Mouse (Mus musculus) embryonic facial prominence, embryonic 15.5 days (tissue): ENCODE measurements at regions not wholly inside any gene's neighbourhood (a gene's known extent, or its start where the extent isn't known, plus 50 kb on each side); places are given as distances from the start of the nearest gene placed in this dataset.
A peak's percentile ranks its signal among the peaks of the same experiment; 100 is the strongest.

Source experiments
- ATAC-seq: fragments of 200-750 bp; cut with Nextera tagmentation; 2 replicates; pipeline ENCODE4 v1.8.0; 2017; ENCODE audit warnings: low read depth, moderate TSS enrichment; ENCODE audit not compliant: insufficient number of reproducible peaks, low FRiP score, low TSS enrichment
- H3K27ac ChIP-seq: fragments of 300-500 bp; sonication (generic); replicated peaks from 2 replicates; pipeline ENCODE4 v1.5.1; 2015; ENCODE audit warnings: mild to moderate bottlenecking, inconsistent platforms
- H3K27me3 ChIP-seq: fragments of 300-500 bp; sonication (generic); 2 replicates; pipeline ENCODE4 v1.6.1; 2015; ENCODE audit warnings: inconsistent platforms
- H3K36me3 ChIP-seq: fragments of 300-500 bp; sonication (generic); 2 replicates; pipeline ENCODE4 v1.6.1; 2015; ENCODE audit warnings: mild to moderate bottlenecking, inconsistent platforms
- H3K4me1 ChIP-seq: fragments of 300-500 bp; sonication (generic); 2 replicates; pipeline ENCODE4 v1.6.1; 2015; ENCODE audit warnings: inconsistent platforms
- H3K4me2 ChIP-seq: fragments of 300-500 bp; sonication (generic); replicated peaks from 2 replicates; pipeline ENCODE4 v1.6.1; 2015; ENCODE audit warnings: mild to moderate bottlenecking, inconsistent platforms
- H3K4me3 ChIP-seq: fragments of 300-500 bp; sonication (generic); replicated peaks from 2 replicates; pipeline ENCODE4 v1.5.1; 2015; ENCODE audit warnings: mild to moderate bottlenecking, inconsistent platforms
- H3K9ac ChIP-seq: fragments of 300-500 bp; sonication (generic); 2 replicates; pipeline ENCODE4 v1.6.1; 2015; ENCODE audit warnings: inconsistent platforms
- H3K9me3 ChIP-seq: fragments of 300-500 bp; sonication (generic); replicated peaks from 2 replicates; pipeline ENCODE4 v1.6.1; 2016; ENCODE audit warnings: inconsistent platforms
- whole genome bisulfite sequencing: fragments of 180-500 bp; shearing (Covaris S2); methylation state at CpG from one replicate; pipeline ENCODE4 v1.1.7; 2015; 5-methylcytosine and 5-hydroxymethylcytosine counted together

- Histone ChIP-seq H3K27me3 (peaks cover 9% of the 10 kb centered on the region; the same call in 1 of the 2 replicates), H3K36me3 (no peaks in the 10 kb centered on the region), H3K4me3 (no peak overlapping the region), H3K27ac (no peak overlapping the region), H3K9me3 (no peaks in the 10 kb centered on the region), H3K4me2 (no peak overlapping the region), H3K4me1 (peaks cover 14% of the 10 kb centered on the region; the same call in 1 of the 2 replicates), H3K9ac (no peak overlapping the region)
- ATAC-seq = no peak
- 67% methylated on average over 3 of the region's 3 CpGs for WGBS
Measured at GRCm38 (mm10) chr6:117255399-117256098, 87.2 kb downstream of the Cxcl12 start.

GRCm38 (mm10) chr6:117256099-117256471 is 87.8 kb downstream of the Cxcl12 start:
- H3K4me1 ChIP-seq = peaks cover 14% of the 10 kb centered on the region; the same call in 1 of the 2 replicates
- no peaks in the 10 kb centered on the region for H3K36me3 ChIP-seq
- no peaks in the 10 kb centered on the region for H3K9me3 ChIP-seq
- ATAC-seq = no peak
- H3K27me3 ChIP-seq = peaks cover 9% of the 10 kb centered on the region; the same call in 1 of the 2 replicates
- H3K9ac ChIP-seq = no peak overlapping the region
- H3K4me3 ChIP-seq = no peak overlapping the region
- no peak overlapping the region for H3K27ac ChIP-seq
- no peak overlapping the region for H3K4me2 ChIP-seq
- WGBS = 78% methylated on average over 2 of the region's 2 CpGs

GRCm38 (mm10) chr6:117257591-117257990 is 89.3 kb downstream of the Cxcl12 start:
- no peak overlapping the region for H3K9ac ChIP-seq
- no peaks in the 10 kb centered on the region for H3K36me3 ChIP-seq
- H3K4me1 ChIP-seq = peaks cover 14% of the 10 kb centered on the region; the same call in 1 of the 2 replicates
- no peak overlapping the region for H3K4me3 ChIP-seq
- no peak overlapping the region for H3K27ac ChIP-seq
- WGBS = 94% methylated on average over 4 of the region's 4 CpGs
- no peak for ATAC-seq
- peaks cover 4% of the 10 kb centered on the region; the same call in 1 of the 2 replicates for H3K27me3 ChIP-seq
- H3K4me2 ChIP-seq = no peak overlapping the region
- H3K9me3 ChIP-seq = no peaks in the 10 kb centered on the region

GRCm38 (mm10) chr6:117267906-117268305 is 99.6 kb downstream of the Cxcl12 start:
- no peak overlapping the region for H3K4me2 ChIP-seq
- ATAC-seq = no peak

GRCm38 (mm10) chr6:117268376-117268775 is 100.0 kb downstream of the Cxcl12 start:
- H3K9ac ChIP-seq = no peak overlapping the region
- 81% methylated on average over 2 of the region's 2 CpGs for WGBS
- H3K4me1 ChIP-seq = peaks cover 21% of the 10 kb centered on the region
- H3K36me3 ChIP-seq = no peaks in the 10 kb centered on the region
- no peaks in the 10 kb centered on the region for H3K27me3 ChIP-seq
- H3K27ac ChIP-seq = no peak overlapping the region
- ATAC-seq = no peak
- no peaks in the 10 kb centered on the region for H3K9me3 ChIP-seq
- H3K4me3 ChIP-seq = no peak overlapping the region
- H3K4me2 ChIP-seq = no peak overlapping the region

More at GRCm38 (mm10) chr6:117267906-117268305, 99.6 kb downstream of the Cxcl12 start:
- Histone ChIP-seq H3K27me3 (no peaks in the 10 kb centered on the region), H3K4me3 (no peak overlapping the region), H3K27ac (no peak overlapping the region), H3K9ac (no peak overlapping the region), H3K9me3 (no peaks in the 10 kb centered on the region), H3K36me3 (no peaks in the 10 kb centered on the region), H3K4me1 (peaks cover 21% of the 10 kb centered on the region)
- WGBS = 76% methylated on average over 1 of the region's 1 CpGs

DNA sequence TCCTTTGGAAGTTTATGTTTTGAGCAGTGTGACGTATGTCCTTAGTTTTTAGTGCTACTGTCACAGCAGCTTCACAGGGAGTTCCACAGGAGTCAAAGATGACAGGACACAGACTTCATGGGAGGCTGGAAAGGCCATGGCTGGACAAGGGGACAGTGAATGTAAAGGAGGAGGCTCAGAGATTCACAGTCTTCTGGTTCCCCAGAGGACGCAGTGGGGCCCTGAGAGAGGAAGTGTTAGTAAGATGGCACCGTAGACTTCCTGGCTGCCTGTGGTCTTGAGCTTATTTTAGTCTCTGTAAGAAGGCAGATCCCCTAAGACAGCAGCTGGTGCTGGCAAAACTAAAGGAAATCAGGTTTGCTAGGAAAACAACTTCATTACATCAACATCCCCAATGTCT is 101.9 kb downstream of the Cxcl12 start:
- H3K4me2 ChIP-seq = no peak overlapping the region
- no peak overlapping the region for H3K4me3 ChIP-seq
- no peak overlapping the region for H3K27ac ChIP-seq
- H3K9ac ChIP-seq = no peak overlapping the region
- H3K27me3 ChIP-seq = 0 out of 2 replicates have a peak, but pooled peaks cover 8% of the 10 kb centered on the region
- ATAC-seq = no peak
- H3K9me3 ChIP-seq = no peaks in the 10 kb centered on the region
- WGBS = 77% methylated on average over 3 of the region's 3 CpGs
- peaks cover 21% of the 10 kb centered on the region for H3K4me1 ChIP-seq
- H3K36me3 ChIP-seq = no peaks in the 10 kb centered on the region

- ATAC-seq = peak; percentile 51; the same call in 1 of the 2 replicates
- Histone ChIP-seq H3K36me3 (no peaks in the 10 kb centered on the region), H3K9ac (no peak overlapping the region), H3K27me3 (0 out of 2 replicates have a peak, but pooled peaks cover 12% of the 10 kb centered on the region), H3K9me3 (no peaks in the 10 kb centered on the region), H3K4me1 (peaks cover 21% of the 10 kb centered on the region), H3K4me2 (no peak overlapping the region; the same call in 1 of the 2 replicates), H3K27ac (peak overlapping the region; percentile 55; the same call in 1 of the 2 replicates), H3K4me3 (no peak overlapping the region)
- 43% methylated on average over 12 of the region's 12 CpGs for WGBS
Measured at GRCm38 (mm10) chr6:117271562-117272226, 103.4 kb downstream of the Cxcl12 start.

DNA sequence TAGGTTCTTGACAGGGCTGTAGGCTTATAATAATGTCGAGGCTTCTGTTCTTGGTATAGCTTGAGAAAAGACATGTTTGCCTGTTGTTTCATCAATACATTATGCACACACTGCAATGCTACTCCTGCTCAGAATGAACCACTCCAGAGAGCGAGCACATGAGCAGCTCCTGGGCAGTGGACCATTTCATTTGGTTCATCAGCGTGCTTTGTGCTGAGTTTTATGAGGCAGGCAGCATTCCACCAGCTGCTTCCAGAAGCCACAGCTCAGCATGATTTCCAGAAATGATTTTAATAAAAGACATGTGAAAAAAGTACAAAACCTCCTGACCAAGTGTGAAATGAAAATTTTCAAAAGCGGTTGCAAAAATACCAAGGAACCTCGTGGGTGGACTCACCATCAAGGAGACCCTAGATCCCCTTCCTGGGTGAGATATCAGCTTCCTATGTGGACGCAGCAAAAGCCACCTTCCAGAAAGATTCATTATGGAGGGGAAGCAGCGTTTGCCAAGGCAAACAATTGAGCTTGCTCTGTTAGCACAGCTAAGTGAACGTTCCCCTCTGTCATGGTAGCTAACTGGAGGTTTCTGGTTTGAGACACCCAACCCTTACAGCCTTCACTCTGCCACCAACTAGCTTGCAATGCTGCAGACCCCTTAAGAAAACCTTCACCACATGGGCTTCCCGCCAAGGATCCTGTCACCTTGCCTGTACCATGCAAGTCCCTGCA is 104.1 kb downstream of the Cxcl12 start:
- 0 out of 2 replicates have a peak, but pooled peaks cover 12% of the 10 kb centered on the region for H3K27me3 ChIP-seq
- 55% methylated on average over 9 of the region's 9 CpGs for WGBS
- no peak overlapping the region for H3K4me3 ChIP-seq
- H3K27ac ChIP-seq = peak overlapping the region; percentile 55; the same call in 1 of the 2 replicates
- H3K9me3 ChIP-seq = no peaks in the 10 kb centered on the region
- H3K9ac ChIP-seq = no peak overlapping the region
- H3K36me3 ChIP-seq = no peaks in the 10 kb centered on the region
- peak; percentile 54; the same call in 1 of the 2 replicates for ATAC-seq
- peaks cover 21% of the 10 kb centered on the region for H3K4me1 ChIP-seq
- H3K4me2 ChIP-seq = no peak overlapping the region

DNA sequence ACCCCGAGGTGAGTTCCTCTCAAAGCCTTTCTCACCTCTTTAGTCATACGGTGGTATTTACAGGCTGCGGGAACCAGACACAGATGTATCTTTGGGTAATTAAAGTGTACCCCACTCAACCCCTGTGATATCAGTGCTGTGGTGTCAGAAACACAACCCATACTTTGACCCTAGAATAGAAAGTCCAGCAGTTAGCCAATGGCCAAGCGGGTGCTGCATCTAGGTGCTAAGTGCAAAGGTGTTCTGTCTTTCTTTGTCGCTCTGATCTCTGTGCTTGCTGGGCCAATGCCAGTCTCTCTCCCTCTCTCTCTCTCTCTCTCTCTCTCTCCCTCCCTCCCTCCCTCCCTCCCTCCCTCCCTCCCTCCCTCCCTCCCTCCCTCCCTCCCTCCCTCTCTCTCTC is 107.6 kb downstream of the Cxcl12 start:
- Histone ChIP-seq H3K4me1 (peaks cover 25% of the 10 kb centered on the region), H3K27me3 (0 out of 2 replicates have a peak, but pooled peaks cover 16% of the 10 kb centered on the region), H3K9ac (no peak overlapping the region), H3K4me3 (no peak overlapping the region), H3K27ac (no peak overlapping the region), H3K36me3 (no peaks in the 10 kb centered on the region), H3K9me3 (no peaks in the 10 kb centered on the region), H3K4me2 (no peak overlapping the region)
- 87% methylated on average over 5 of the region's 5 CpGs for WGBS
- no peak for ATAC-seq

GRCm38 (mm10) chr6:117276850-117277249 is 108.5 kb downstream of the Cxcl12 start:
- H3K9ac ChIP-seq = no peak overlapping the region
- peaks cover 16% of the 10 kb centered on the region for H3K4me1 ChIP-seq
- 66% methylated on average over 3 of the region's 3 CpGs for WGBS
- H3K27ac ChIP-seq = no peak overlapping the region
- H3K27me3 ChIP-seq = 0 out of 2 replicates have a peak, but pooled peaks cover 16% of the 10 kb centered on the region
- H3K4me3 ChIP-seq = no peak overlapping the region
- H3K9me3 ChIP-seq = no peaks in the 10 kb centered on the region
- ATAC-seq = no peak
- H3K36me3 ChIP-seq = no peaks in the 10 kb centered on the region
- no peak overlapping the region for H3K4me2 ChIP-seq

DNA sequence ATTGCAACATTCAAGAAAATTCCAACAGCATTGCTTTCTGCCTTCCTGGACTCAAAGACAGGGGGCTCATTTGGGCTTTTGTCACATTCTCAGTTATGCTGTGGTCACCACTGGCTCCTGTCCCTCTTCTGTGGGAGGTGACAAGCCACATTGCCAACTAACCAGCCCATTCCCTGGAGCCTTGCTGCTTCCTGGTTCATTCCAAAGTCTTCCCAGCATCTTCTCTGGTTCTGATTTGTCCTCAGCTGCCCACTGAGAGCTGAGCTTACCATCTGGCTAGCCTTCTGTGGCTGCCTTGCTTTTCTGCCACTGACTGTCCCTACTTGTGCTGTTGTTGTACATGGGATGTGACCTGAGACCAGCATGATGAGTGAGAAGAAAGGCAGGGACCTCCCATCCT is 111.0 kb downstream of the Cxcl12 start:
- Histone ChIP-seq H3K4me3 (no peak overlapping the region), H3K36me3 (no peaks in the 10 kb centered on the region), H3K4me2 (no peak overlapping the region), H3K9ac (no peak overlapping the region), H3K4me1 (0 out of 2 replicates have a peak, but pooled peaks cover 7% of the 10 kb centered on the region), H3K27me3 (peaks cover 16% of the 10 kb centered on the region; the same call in 1 of the 2 replicates), H3K27ac (no peak overlapping the region), H3K9me3 (no peaks in the 10 kb centered on the region)
- ATAC-seq = no peak
